Mouse (Mus musculus) liver, adult 2 months (tissue): ENCODE measurements at regions not wholly inside any gene's neighbourhood (a gene's known extent, or its start where the extent isn't known, plus 50 kb on each side); places are given as distances from the start of the nearest gene placed in this dataset.

Source experiments
- DNase-seq: peaks from one replicate; pipeline ENCODE4 v3.0.0-alpha.2; 2011; ENCODE audit warnings: low read depth, low spot score; ENCODE audit errors: extremely low read depth
- H3K27ac ChIP-seq: fragments of 200-500 bp; replicated peaks from 2 replicates; pipeline ENCODE4 v1.5.1; 2012; ENCODE audit warnings: low read depth, mild to moderate bottlenecking, control low read depth, inconsistent platforms, low read length; ENCODE audit not compliant: insufficient read depth
- H3K27me3 ChIP-seq: fragments of 200-500 bp; 2 replicates; pipeline ENCODE4 v1.6.1; 2012; ENCODE audit warnings: mild to moderate bottlenecking, moderate library complexity, low read length, inconsistent platforms; ENCODE audit not compliant: control insufficient read depth, insufficient read depth
- H3K36me3 ChIP-seq: fragments of 200-500 bp; 2 replicates; pipeline ENCODE4 v1.6.1; 2012; ENCODE audit warnings: low read length, inconsistent platforms; ENCODE audit not compliant: control insufficient read depth, insufficient read depth
- H3K4me1 ChIP-seq: fragments of 200-500 bp; 2 replicates; pipeline ENCODE4 v1.6.1; 2011; ENCODE audit warnings: low read length; ENCODE audit not compliant: control insufficient read depth, insufficient read depth
- H3K4me3 ChIP-seq: fragments of 200-500 bp; 2 replicates; pipeline ENCODE4 v1.5.1; 2011; ENCODE audit warnings: low read depth, mild to moderate bottlenecking, control low read depth, low read length, moderate library complexity; ENCODE audit not compliant: insufficient read depth
- H3K79me2 ChIP-seq: fragments of 200-500 bp; 2 replicates; pipeline ENCODE4 v1.6.1; 2012; ENCODE audit warnings: inconsistent platforms, mild to moderate bottlenecking, low read length, moderate library complexity; ENCODE audit not compliant: control insufficient read depth, insufficient read depth
- H3K9ac ChIP-seq: fragments of 200-500 bp; 2 replicates; pipeline ENCODE4 v1.6.1; 2012; ENCODE audit warnings: low read depth, mild to moderate bottlenecking, control low read depth, inconsistent platforms, low read length
- CTCF ChIP-seq: fragments of 200-500 bp; IDR thresholded peaks from 2 replicates; pipeline ENCODE4 v1.5.1; 2011; ENCODE audit warnings: low read depth, low read length, control low read depth
- POLR2A ChIP-seq: fragments of 200-500 bp; IDR thresholded peaks from 2 replicates; pipeline ENCODE4 v1.6.1; 2011; ENCODE audit warnings: low read length, control low read depth; ENCODE audit not compliant: insufficient read depth; ENCODE audit errors: extremely low read depth
- WGBS: fragments of 180-500 bp; shearing (Covaris S2); methylation state at CpG from one replicate; pipeline ENCODE4 v1.1.7; 2018; 5-methylcytosine and 5-hydroxymethylcytosine counted together

GRCm38 (mm10) chr11:8084328-8084727 is 580.0 kb downstream of the Tns3 start:
- Histone ChIP-seq H3K27me3 (no peaks in the 10 kb centered on the region), H3K79me2 (no peaks in the 10 kb centered on the region), H3K4me3 (no peak overlapping the region), H3K9ac (no peak overlapping the region), H3K4me1 (no peaks in the 10 kb centered on the region), H3K27ac (no peak overlapping the region), H3K36me3 (no peaks in the 10 kb centered on the region)
- WGBS, result 76% methylated on average over 2 of the region's 2 CpGs
- TF ChIP-seq CTCF, result no peak
- no peak for TF ChIP-seq POLR2A
- DNase-seq, result no peak

- Histone ChIP-seq H3K27ac (no peak overlapping the region), H3K79me2 (no peaks in the 10 kb centered on the region), H3K27me3 (no peaks in the 10 kb centered on the region), H3K9ac (no peak overlapping the region), H3K36me3 (no peaks in the 10 kb centered on the region), H3K4me1 (no peaks in the 10 kb centered on the region), H3K4me3 (no peak overlapping the region)
- TF ChIP-seq CTCF, result no peak
- TF ChIP-seq POLR2A, result no peak
- whole genome bisulfite sequencing, result 91% methylated on average over 5 of the region's 6 CpGs
- DNase-seq, result no peak
Observed at GRCm38 (mm10) chr11:8082811-8083210, 581.5 kb downstream of the Tns3 start.

DNA sequence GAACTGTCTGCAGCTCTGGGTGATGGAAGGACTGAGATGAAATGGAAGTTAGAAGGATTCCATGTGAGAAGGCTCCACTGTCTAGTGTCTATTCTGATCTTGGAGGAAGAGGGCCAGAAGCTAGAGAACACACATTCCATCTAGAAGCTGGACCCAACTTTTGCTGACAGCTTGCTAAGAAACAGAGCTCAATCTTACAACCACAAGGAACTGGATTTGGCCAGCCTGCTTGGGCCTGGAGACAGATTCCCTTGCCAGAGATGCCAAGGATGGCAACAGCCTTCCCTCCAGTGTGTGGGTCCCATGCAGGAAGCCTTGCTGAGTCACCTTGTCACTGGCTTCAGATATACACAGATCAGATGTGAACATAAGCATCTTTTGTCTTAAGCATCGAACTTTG is 591.0 kb downstream of the Tns3 start:
- Histone ChIP-seq H3K27me3 (no peaks in the 10 kb centered on the region), H3K4me3 (no peak overlapping the region), H3K79me2 (no peaks in the 10 kb centered on the region), H3K9ac (no peak overlapping the region), H3K27ac (no peak overlapping the region), H3K4me1 (no peaks in the 10 kb centered on the region), H3K36me3 (no peaks in the 10 kb centered on the region)
- WGBS, result 82% methylated on average over 1 of the region's 1 CpGs
- peak; percentile 11 for DNase-seq
- no peak for TF ChIP-seq CTCF
- no peak for TF ChIP-seq POLR2A

- Histone ChIP-seq H3K27ac (no peak overlapping the region), H3K36me3 (no peaks in the 10 kb centered on the region), H3K79me2 (no peaks in the 10 kb centered on the region), H3K9ac (no peak overlapping the region), H3K4me1 (no peaks in the 10 kb centered on the region; the same call in 1 of the 2 replicates), H3K4me3 (no peak overlapping the region), H3K27me3 (no peaks in the 10 kb centered on the region)
- peak; percentile 5 for DNase-seq
- WGBS, result 62% methylated on average over 3 of the region's 3 CpGs
- TF ChIP-seq POLR2A (no peak), CTCF (no peak)
Observed at GRCm38 (mm10) chr11:8068873-8069272, 595.5 kb downstream of the Tns3 start.

GRCm38 (mm10) chr11:8067330-8067729 is 597.0 kb downstream of the Tns3 start:
- Histone ChIP-seq H3K27me3 (no peaks in the 10 kb centered on the region), H3K9ac (no peak overlapping the region), H3K79me2 (no peaks in the 10 kb centered on the region), H3K4me1 (no peaks in the 10 kb centered on the region; the same call in 1 of the 2 replicates), H3K4me3 (no peak overlapping the region), H3K27ac (no peak overlapping the region), H3K36me3 (no peaks in the 10 kb centered on the region)
- WGBS, result 21% methylated on average over 4 of the region's 4 CpGs
- peak; percentile 88 for DNase-seq
- TF ChIP-seq POLR2A (no peak), CTCF (no peak)

DNA sequence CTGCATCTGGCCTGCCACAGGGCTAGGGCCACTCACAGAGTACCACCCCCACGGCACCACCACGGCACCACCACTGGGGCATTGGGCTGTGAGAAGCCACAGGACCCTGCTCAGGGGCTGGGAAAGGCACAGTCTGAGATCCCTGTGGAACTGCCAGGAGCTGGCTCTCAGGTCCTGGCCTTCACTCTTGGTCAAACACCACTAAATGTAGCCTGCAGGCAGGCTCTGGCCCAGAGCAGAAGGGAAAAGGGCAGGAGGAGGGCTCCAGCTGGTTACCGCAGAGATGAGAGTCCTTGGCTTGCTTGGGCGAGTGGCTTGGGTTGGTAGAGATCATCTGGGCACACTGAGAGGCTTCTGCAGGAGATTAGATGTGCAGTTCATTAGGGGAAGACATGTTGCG is 598.5 kb downstream of the Tns3 start:
- no peak for DNase-seq
- Histone ChIP-seq H3K79me2 (no peaks in the 10 kb centered on the region), H3K4me1 (no peaks in the 10 kb centered on the region; the same call in 1 of the 2 replicates), H3K4me3 (no peak overlapping the region), H3K9ac (no peak overlapping the region), H3K27me3 (no peaks in the 10 kb centered on the region), H3K27ac (no peak overlapping the region), H3K36me3 (no peaks in the 10 kb centered on the region)
- TF ChIP-seq POLR2A (no peak), CTCF (no peak)
- 85% methylated on average over 5 of the region's 5 CpGs for WGBS
